Mouse (Mus musculus) embryonic fibroblast, embryonic 13.5 days (primary cell): ENCODE measurements at regions not wholly inside any gene's neighbourhood (a gene's known extent, or its start where the extent isn't known, plus 50 kb on each side); places are given as distances from the start of the nearest gene placed in this dataset.
A peak's percentile ranks its signal among the peaks of the same experiment; 100 is the strongest.

ENCODE experiments used
- H3K27ac ChIP-seq: 2 replicates; pipeline ENCODE4 v1.5.1; 2012; ENCODE audit warnings: low read length, control low read depth, inconsistent platforms; ENCODE audit not compliant: insufficient read depth
- H3K4me1 ChIP-seq: 2 replicates; pipeline ENCODE4 v1.6.1; 2011; ENCODE audit warnings: low read length; ENCODE audit not compliant: control insufficient read depth, insufficient read depth
- H3K4me3 ChIP-seq: 2 replicates; pipeline ENCODE4 v1.5.1; 2011; ENCODE audit warnings: mild to moderate bottlenecking, control low read depth, low read length; ENCODE audit not compliant: insufficient read depth
- CTCF ChIP-seq: IDR thresholded peaks from 2 replicates; pipeline ENCODE4 v1.5.1; 2011; ENCODE audit warnings: mild to moderate bottlenecking, control low read depth, low read length, moderate library complexity, borderline replicate concordance; ENCODE audit not compliant: insufficient read depth
- POLR2A ChIP-seq: IDR thresholded peaks from 2 replicates; pipeline ENCODE4 v1.6.1; 2011; ENCODE audit warnings: low read depth, mild to moderate bottlenecking, control low read depth, low read length, moderate library complexity

DNA sequence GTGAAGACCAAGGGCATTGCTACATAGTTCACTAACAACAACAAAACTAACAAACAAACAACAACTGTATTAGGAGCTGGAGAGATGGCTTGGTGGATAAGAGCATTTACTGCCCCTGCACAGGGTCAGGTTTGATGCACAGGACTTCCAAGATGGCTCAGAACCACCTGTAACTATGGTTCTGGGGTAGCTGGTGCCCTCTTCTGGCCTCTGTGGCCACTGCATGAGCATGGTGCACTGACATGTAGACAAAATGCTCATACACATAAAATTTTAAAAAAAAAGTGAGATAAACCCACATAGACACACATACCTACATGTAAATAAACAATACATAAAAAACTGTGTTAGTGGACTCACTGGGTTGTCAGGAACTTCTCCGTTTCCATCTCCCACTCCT, 172.5 kb downstream of the Nucb2 start:
- H3K4me3 ChIP-seq = no peak overlapping the region

DNA sequence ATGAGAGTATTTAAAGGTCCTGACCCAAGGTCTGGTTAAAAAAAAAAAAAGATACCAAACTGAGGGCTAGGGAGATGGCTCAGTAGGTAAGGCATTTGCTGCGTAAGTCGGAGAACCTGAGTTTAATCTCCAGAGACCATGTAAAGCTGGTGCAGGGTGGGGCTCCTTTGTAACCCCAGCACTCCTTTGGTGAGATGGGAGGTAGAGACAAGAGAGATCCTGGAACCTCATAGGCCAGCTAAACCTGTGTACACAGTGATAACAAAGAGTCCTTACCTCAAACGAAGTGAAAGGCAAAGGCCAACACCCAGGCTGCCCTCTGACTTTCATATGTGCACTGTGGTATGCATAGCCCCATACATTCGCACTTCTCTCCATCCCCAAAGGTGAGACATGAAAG, 175.0 kb downstream of the Nucb2 start:
- Histone ChIP-seq H3K4me3 (no peak overlapping the region), H3K4me1 (no peaks in the 10 kb centered on the region), H3K27ac (no peak overlapping the region)
- TF ChIP-seq POLR2A = no peak
- TF ChIP-seq CTCF = no peak

More for the DNA sequence above, 172.5 kb downstream of the Nucb2 start:
- Histone ChIP-seq H3K27ac (no peak overlapping the region), H3K4me1 (no peaks in the 10 kb centered on the region)
- TF ChIP-seq CTCF = 0 out of 2 replicates have a peak, but pooled peaks have one; percentile 6
- TF ChIP-seq POLR2A = no peak

DNA sequence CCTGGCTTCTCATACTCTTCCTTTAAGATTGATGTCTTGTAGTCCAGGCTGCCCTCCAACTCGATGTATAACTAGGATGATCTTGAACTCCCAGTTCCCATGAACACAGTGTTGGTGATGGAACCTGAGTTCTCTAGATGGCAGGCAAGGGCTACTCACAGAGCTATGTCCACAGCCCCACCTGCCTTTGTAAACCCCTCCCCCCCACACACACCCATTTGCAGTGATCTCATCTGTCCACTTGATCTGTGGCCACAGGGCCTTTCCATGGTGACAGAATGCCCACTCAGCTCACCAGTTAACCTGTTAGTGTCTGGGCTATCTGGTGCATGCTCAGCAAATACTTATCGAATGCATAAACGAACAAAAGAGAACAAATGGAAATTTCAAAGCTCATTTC, 176.4 kb downstream of the Nucb2 start:
- H3K4me3 ChIP-seq = no peak overlapping the region
- no peaks in the 10 kb centered on the region for H3K4me1 ChIP-seq
- no peak overlapping the region for H3K27ac ChIP-seq
- no peak for TF ChIP-seq POLR2A
- TF ChIP-seq CTCF = no peak

DNA sequence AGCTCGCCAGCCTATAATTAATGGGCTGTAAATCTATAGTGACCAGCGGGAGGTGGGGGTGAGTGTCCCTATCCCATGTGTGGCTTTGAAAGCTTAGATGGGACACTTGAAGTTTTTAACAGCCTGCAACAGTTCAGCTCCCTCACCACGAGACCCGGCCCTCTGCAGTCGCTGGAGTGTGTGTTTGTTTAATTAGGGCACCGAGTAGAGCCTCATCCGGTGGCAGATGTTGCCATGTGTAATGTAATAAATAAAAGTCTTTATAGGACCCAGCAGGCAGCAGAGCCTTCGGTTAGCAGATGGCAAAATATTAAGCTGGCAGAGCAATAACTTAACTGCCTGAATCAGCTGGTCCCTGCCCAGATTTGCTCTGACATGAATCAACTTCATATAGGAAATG, 177.1 kb downstream of the Nucb2 start:
- Histone ChIP-seq H3K27ac (no peak overlapping the region), H3K4me1 (no peaks in the 10 kb centered on the region), H3K4me3 (no peak overlapping the region)
- TF ChIP-seq POLR2A (no peak), CTCF (no peak)

DNA sequence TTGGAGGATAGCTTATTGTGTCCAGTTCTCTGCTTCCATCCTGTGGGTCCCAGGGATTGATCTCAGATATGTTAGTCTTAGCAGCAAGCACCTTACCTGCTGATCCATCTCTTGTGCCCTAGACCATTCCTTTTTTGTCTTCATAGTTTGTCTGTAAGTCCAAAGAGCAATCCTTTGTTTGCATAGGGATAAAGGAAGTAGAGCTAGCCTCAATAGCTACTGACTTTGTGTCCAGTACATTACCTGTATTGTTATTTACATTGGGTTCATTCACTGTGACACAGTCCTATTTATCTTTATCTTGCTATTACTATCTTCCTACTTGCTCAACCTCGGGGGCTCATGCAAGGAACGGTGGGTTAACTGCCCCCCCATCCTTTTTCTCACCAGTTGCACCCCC, 196.2 kb downstream of the Nucb2 start:
- Histone ChIP-seq H3K4me3 (no peak overlapping the region), H3K4me1 (no peaks in the 10 kb centered on the region), H3K27ac (no peak overlapping the region)
- TF ChIP-seq CTCF (no peak), POLR2A (no peak)

DNA sequence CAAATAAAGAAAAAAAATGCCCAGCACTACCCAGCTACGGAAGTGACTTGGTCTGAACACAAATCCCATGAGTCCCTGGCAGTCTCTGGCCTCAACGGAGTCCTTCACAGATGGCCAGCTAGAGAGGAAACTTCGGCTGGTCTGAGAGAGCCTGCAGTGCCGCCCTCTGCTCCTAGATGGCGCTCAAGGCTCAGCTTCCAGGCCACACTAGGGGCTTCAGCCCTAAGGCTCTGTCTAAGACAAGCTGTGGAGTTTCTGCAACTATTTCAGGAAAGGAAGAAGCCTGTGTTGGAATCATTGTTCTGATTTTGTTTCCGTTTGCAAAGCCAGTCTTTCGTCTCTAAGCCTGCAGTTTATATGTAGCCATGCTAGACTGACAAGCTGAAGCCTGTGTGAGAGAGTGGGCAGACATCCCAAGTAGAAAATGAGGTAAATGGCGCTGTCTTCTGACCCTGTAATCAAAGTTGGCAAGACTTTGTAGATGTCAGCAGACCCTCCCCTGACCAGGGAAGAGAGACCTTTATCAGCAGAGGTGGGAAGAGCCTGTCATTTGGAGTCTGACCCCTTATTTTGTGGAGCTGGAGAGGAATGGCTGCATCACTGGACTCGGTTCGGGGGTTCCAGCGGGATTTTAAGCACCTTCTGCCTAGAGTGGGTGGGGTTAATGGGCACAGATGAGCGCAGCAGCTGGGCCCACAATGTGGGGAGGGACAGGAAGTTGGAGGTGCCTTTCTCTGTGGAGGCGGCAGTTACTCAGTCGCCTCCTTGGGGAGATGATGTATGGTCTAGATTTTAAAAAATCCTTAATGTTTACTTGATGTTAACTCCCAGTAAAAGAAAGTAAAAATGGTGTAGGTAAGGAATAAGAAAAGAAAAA, 197.5 kb downstream of the Nucb2 start:
- peak; percentile 80 for TF ChIP-seq CTCF
- TF ChIP-seq POLR2A = no peak
- H3K4me1 ChIP-seq = no peaks in the 10 kb centered on the region
- no peak overlapping the region for H3K4me3 ChIP-seq
- no peak overlapping the region for H3K27ac ChIP-seq

DNA sequence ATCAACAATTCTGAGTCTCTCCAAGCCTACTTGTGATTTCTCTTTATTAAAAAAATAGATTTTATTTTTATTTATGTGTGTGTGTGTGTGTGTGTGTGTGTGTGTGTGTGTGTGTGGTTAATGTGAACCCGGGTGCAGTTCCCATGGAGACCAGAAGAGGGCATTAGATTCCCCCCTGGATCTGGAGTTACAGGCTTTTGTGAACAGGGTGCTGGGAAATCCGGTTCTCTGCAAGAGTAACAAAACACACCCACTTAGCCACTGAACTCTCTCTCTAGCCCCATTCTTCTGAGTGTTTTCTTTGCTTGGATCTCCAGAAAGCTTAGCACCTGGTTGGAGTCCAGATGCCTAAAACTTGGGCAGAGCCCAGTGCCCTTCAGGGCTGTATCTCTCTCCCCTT, 198.4 kb downstream of the Nucb2 start:
- H3K4me1 ChIP-seq = no peaks in the 10 kb centered on the region
- no peak for TF ChIP-seq POLR2A
- no peak for TF ChIP-seq CTCF
- no peak overlapping the region for H3K4me3 ChIP-seq
- no peak overlapping the region for H3K27ac ChIP-seq

DNA sequence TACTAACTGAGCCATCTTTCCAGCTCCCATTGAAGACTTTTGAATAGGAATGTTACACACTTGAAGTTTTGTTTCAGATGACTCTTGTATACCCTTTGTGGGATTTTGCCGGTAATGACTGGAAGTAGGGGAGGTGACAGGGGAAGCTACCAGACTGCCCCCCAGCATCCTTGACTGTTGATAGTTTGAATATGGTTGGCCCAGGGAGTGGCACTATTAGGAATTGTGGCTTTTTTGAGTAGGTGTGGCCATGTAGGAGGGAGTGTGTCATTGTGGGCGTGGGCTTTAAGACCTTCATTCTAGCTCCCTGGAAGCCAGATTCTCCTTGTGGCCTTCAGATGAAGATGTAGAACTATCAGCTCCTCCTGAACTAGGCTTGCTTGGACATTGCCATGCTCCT, 207.4 kb downstream of the Nucb2 start:
- H3K4me1 ChIP-seq = no peaks in the 10 kb centered on the region
- no peak for TF ChIP-seq POLR2A
- no peak overlapping the region for H3K27ac ChIP-seq
- no peak overlapping the region for H3K4me3 ChIP-seq

DNA sequence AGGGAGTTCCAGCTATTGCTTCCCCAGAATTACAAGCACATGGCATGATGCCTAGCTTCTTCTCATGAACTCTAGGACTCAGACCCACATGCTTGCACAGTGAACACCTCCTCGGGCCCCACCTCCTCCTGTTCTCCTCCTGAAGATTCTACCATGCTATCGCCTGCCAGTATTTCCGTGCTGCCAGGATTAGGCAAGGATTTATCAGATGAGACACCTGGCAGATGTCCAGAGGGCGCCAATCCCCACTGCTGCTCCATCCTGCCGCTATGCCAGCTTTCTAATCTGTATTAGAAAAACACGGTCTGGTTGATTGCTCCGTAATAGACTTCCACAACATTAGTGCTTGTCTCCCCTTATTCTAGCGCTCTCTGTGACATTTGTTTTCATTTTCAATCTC, 209.0 kb downstream of the Nucb2 start:
- Histone ChIP-seq H3K4me1 (no peaks in the 10 kb centered on the region), H3K4me3 (no peak overlapping the region), H3K27ac (no peak overlapping the region)
- TF ChIP-seq POLR2A = no peak
- TF ChIP-seq CTCF = no peak

DNA sequence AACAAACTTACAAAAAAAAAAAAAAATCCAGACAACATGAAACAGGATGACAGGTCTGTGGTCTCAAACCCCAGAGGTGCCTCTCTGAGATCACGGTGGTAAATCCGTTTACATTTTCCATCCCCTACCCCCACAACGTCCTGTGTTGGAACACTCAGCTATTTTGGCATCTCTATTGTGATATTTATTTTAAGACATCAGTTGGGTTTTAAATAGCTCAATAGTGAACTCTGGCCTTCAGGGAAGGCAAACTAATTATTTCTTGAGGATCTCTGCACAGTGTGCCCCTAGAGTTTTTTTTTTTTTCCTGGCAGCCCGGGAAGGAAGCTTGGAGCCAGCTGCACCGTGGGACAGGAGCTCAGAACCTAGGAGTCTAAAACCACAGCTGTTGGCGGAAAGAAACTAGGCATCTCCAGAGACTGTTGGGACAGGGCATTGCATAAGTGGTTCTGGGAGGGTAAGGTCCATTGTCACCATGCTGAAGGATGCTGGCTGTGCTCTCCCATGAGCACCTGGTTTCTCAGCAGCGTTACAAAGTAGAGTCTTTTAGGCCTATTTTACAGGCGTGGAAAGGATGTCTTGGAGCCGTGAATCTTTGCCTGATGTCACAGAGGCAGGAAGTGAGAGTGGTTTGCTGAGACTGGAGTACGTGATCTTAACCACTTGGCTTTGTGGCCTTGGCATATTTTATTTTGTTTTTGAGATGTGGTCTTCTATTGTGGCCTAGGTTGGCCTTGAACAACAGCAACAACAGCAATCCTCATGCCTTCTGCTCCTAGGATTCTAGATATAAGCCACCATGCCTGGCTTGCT, 211.3 kb downstream of the Nucb2 start:
- no peak overlapping the region for H3K27ac ChIP-seq
- no peak for TF ChIP-seq CTCF
- TF ChIP-seq POLR2A = no peak
- no peaks in the 10 kb centered on the region for H3K4me1 ChIP-seq
- H3K4me3 ChIP-seq = no peak overlapping the region
